Mouse (Mus musculus) liver, embryonic 11.5 days (tissue): ENCODE measurements at regions not wholly inside any gene's neighbourhood (a gene's known extent, or its start where the extent isn't known, plus 50 kb on each side); places are given as distances from the start of the nearest gene placed in this dataset.

Experiments used
- ATAC-seq: fragments of 200-750 bp; cut with Nextera tagmentation; replicated peaks from 2 replicates; pipeline ENCODE4 v1.8.0; 2017; ENCODE audit warnings: moderate number of reproducible peaks, mild to moderate bottlenecking, moderate TSS enrichment, moderate library complexity; ENCODE audit not compliant: low FRiP score
- DNase-seq: peaks from one replicate; pipeline ENCODE4 v3.0.0-alpha.2; 2017; ENCODE audit warnings: low spot score
- H3K27ac ChIP-seq: fragments of 300-500 bp; sonication (generic); 2 replicates; pipeline ENCODE4 v1.5.1; 2014; ENCODE audit warnings: mild to moderate bottlenecking, low read depth, low read length, control low read depth
- H3K27me3 ChIP-seq: fragments of 300-500 bp; sonication (generic); replicated peaks from 2 replicates; pipeline ENCODE4 v1.6.1; 2014; ENCODE audit warnings: low read length, mixed read lengths; ENCODE audit not compliant: control insufficient read depth, insufficient read depth
- H3K36me3 ChIP-seq: fragments of 300-500 bp; sonication (generic); 2 replicates; pipeline ENCODE4 v1.6.1; 2014; ENCODE audit warnings: mild to moderate bottlenecking, low read length, moderate library complexity, mixed read lengths; ENCODE audit not compliant: control insufficient read depth, insufficient read depth
- H3K4me1 ChIP-seq: fragments of 300-500 bp; sonication (generic); replicated peaks from 2 replicates; pipeline ENCODE4 v1.6.1; 2014; ENCODE audit warnings: low read length, mixed read lengths; ENCODE audit not compliant: control insufficient read depth, insufficient read depth
- H3K4me2 ChIP-seq: fragments of 300-500 bp; sonication (generic); 2 replicates; pipeline ENCODE4 v1.6.1; 2014; ENCODE audit warnings: mild to moderate bottlenecking, control low read depth, moderate library complexity
- H3K4me3 ChIP-seq: fragments of 300-500 bp; sonication (generic); 2 replicates; pipeline ENCODE4 v1.5.1; 2014; ENCODE audit warnings: low read depth, low read length, control low read depth
- H3K9ac ChIP-seq: fragments of 300-500 bp; sonication (generic); 2 replicates; pipeline ENCODE4 v1.6.1; 2014; ENCODE audit warnings: low read depth, low read length, control low read depth
- H3K9me3 ChIP-seq: fragments of 300-500 bp; sonication (generic); 2 replicates; pipeline ENCODE4 v1.6.1; 2016; ENCODE audit warnings: low read length, inconsistent platforms, mixed read lengths; ENCODE audit not compliant: control insufficient read depth
- WGBS: fragments of 180-500 bp; shearing (Covaris S2); extraction: QIAGEN DNeasy Blood & Tissue Kit; methylation state at CpG from one replicate; pipeline ENCODE4 v1.1.7; 2014; 5-methylcytosine and 5-hydroxymethylcytosine counted together

- Histone ChIP-seq H3K27ac (no peak overlapping the region), H3K4me1 (peaks cover 4% of the 10 kb centered on the region; the same call in 1 of the 2 replicates), H3K27me3 (no peaks in the 10 kb centered on the region), H3K9ac (no peak overlapping the region), H3K9me3 (no peaks in the 10 kb centered on the region), H3K36me3 (no peaks in the 10 kb centered on the region), H3K4me3 (no peak overlapping the region), H3K4me2 (no peak overlapping the region)
- 73% methylated on average over 3 of the region's 3 CpGs for WGBS
- ATAC-seq (no peak), DNase-seq (no peak)
These were observed 356.7 kb upstream of the Runx1 start for GRCm38 (mm10) chr16:93182656-93183055.

GRCm38 (mm10) chr16:93181497-93181896 lies 355.5 kb upstream of the Runx1 start:
- WGBS: 85% methylated on average over 8 of the region's 8 CpGs
- Histone ChIP-seq H3K4me1 (peaks cover 4% of the 10 kb centered on the region; the same call in 1 of the 2 replicates), H3K9ac (no peak overlapping the region), H3K4me3 (no peak overlapping the region), H3K27me3 (no peaks in the 10 kb centered on the region), H3K27ac (no peak overlapping the region), H3K4me2 (no peak overlapping the region), H3K9me3 (no peaks in the 10 kb centered on the region), H3K36me3 (no peaks in the 10 kb centered on the region)
- DNase-seq (no peak), ATAC-seq (no peak)

- H3K4me3 ChIP-seq: no peak overlapping the region
- no peak for ATAC-seq
- no peaks in the 10 kb centered on the region for H3K9me3 ChIP-seq
- H3K4me1 ChIP-seq: peaks cover 4% of the 10 kb centered on the region; the same call in 1 of the 2 replicates
- DNase-seq: no peak
- no peak overlapping the region for H3K27ac ChIP-seq
- H3K9ac ChIP-seq: no peak overlapping the region
- H3K27me3 ChIP-seq: no peaks in the 10 kb centered on the region
- WGBS: 24% methylated on average over 5 of the region's 5 CpGs
- no peaks in the 10 kb centered on the region for H3K36me3 ChIP-seq
- no peak overlapping the region for H3K4me2 ChIP-seq
These were observed 354.3 kb upstream of the Runx1 start for GRCm38 (mm10) chr16:93180213-93180612.

- peak; percentile 71; the same call in 1 of the 2 replicates for ATAC-seq
- no peak overlapping the region for H3K27ac ChIP-seq
- no peak for DNase-seq
- 77% methylated on average over 3 of the region's 3 CpGs for WGBS
- H3K4me3 ChIP-seq: no peak overlapping the region
- no peaks in the 10 kb centered on the region for H3K4me1 ChIP-seq
- no peak overlapping the region for H3K4me2 ChIP-seq
- H3K27me3 ChIP-seq: no peaks in the 10 kb centered on the region
- H3K36me3 ChIP-seq: no peaks in the 10 kb centered on the region
- H3K9me3 ChIP-seq: no peaks in the 10 kb centered on the region
- no peak overlapping the region for H3K9ac ChIP-seq
These were observed 340.7 kb upstream of the Runx1 start for GRCm38 (mm10) chr16:93166667-93167066.

GRCm38 (mm10) chr16:93158526-93159226 lies 332.7 kb upstream of the Runx1 start:
- no peaks in the 10 kb centered on the region for H3K36me3 ChIP-seq
- no peak overlapping the region for H3K4me2 ChIP-seq
- DNase-seq (no peak), ATAC-seq (no peak; the same call in 1 of the 2 replicates)
- no peak overlapping the region for H3K4me3 ChIP-seq
- no peaks in the 10 kb centered on the region for H3K27me3 ChIP-seq
- no peaks in the 10 kb centered on the region for H3K9me3 ChIP-seq
- H3K27ac ChIP-seq: no peak overlapping the region
- H3K9ac ChIP-seq: no peak overlapping the region
- H3K4me1 ChIP-seq: 0 out of 2 replicates have a peak, but pooled peaks cover under 1% of the 10 kb centered on the region
- 76% methylated on average over 8 of the region's 8 CpGs for WGBS

GRCm38 (mm10) chr16:93153545-93154329 lies 327.8 kb upstream of the Runx1 start:
- WGBS: 76% methylated on average over 14 of the region's 14 CpGs

GRCm38 (mm10) chr16:93152765-93153489 lies 327.0 kb upstream of the Runx1 start:
- Histone ChIP-seq H3K9me3 (no peaks in the 10 kb centered on the region), H3K27ac (no peak overlapping the region), H3K36me3 (no peaks in the 10 kb centered on the region), H3K4me1 (peaks cover 21% of the 10 kb centered on the region), H3K27me3 (0 out of 2 replicates have a peak, but pooled peaks cover 5% of the 10 kb centered on the region), H3K9ac (no peak overlapping the region), H3K4me2 (0 out of 2 replicates have a peak overlapping the region, but pooled peaks have one; percentile 16), H3K4me3 (no peak overlapping the region)
- DNase-seq (no peak), ATAC-seq (0 out of 2 replicates have a peak, but pooled peaks have one; percentile 35)
- 15% methylated on average over 14 of the region's 14 CpGs for WGBS

More at GRCm38 (mm10) chr16:93153545-93154329, 327.8 kb upstream of the Runx1 start:
- DNase-seq (no peak), ATAC-seq (no peak)
- Histone ChIP-seq H3K36me3 (no peaks in the 10 kb centered on the region), H3K4me1 (peaks cover 15% of the 10 kb centered on the region; the same call in 1 of the 2 replicates), H3K27ac (no peak overlapping the region), H3K9ac (no peak overlapping the region), H3K27me3 (0 out of 2 replicates have a peak, but pooled peaks cover 5% of the 10 kb centered on the region), H3K9me3 (no peaks in the 10 kb centered on the region), H3K4me3 (no peak overlapping the region), H3K4me2 (no peak overlapping the region)

- Histone ChIP-seq H3K27me3 (0 out of 2 replicates have a peak, but pooled peaks cover 5% of the 10 kb centered on the region), H3K4me1 (peaks cover 24% of the 10 kb centered on the region), H3K9ac (no peak overlapping the region), H3K9me3 (no peaks in the 10 kb centered on the region), H3K4me2 (no peak overlapping the region), H3K36me3 (no peaks in the 10 kb centered on the region), H3K27ac (no peak overlapping the region), H3K4me3 (no peak overlapping the region)
- ATAC-seq: no peak
- WGBS: 98% methylated on average over 1 of the region's 1 CpGs
- DNase-seq: no peak
These were observed 326.1 kb upstream of the Runx1 start for GRCm38 (mm10) chr16:93152057-93152456.
